Mouse (Mus musculus) hindbrain, embryonic 10.5 days (tissue): Measurements from ENCODE around the gene Misp. TPM values are rescaled to one million over a fixed set of nuclear protein-coding genes. Genes with fewer than 3 reads are reported as not detected.

Experiments used
- DNase-seq: peaks from one replicate; pipeline ENCODE4 v3.0.0-alpha.2; 2017; ENCODE audit warnings: low spot score
- H3K27ac ChIP-seq: fragments of 300-500 bp; sonication (generic); 2 replicates; pipeline ENCODE4 v1.5.1; 2016; ENCODE audit warnings: mild to moderate bottlenecking, moderate library complexity
- H3K27me3 ChIP-seq: fragments of 300-500 bp; sonication (generic); 2 replicates; pipeline ENCODE4 v1.6.1; 2016; ENCODE audit warnings: mild to moderate bottlenecking; ENCODE audit not compliant: poor library complexity, insufficient read depth, severe bottlenecking
- H3K36me3 ChIP-seq: fragments of 300-500 bp; sonication (generic); 2 replicates; pipeline ENCODE4 v1.6.1; 2016; ENCODE audit warnings: mild to moderate bottlenecking, moderate library complexity
- H3K4me1 ChIP-seq: fragments of 300-500 bp; sonication (generic); replicated peaks from 2 replicates; pipeline ENCODE4 v1.6.1; 2016; ENCODE audit warnings: mild to moderate bottlenecking
- H3K4me3 ChIP-seq: fragments of 300-500 bp; sonication (generic); 2 replicates; pipeline ENCODE4 v1.5.1; 2016; ENCODE audit warnings: mild to moderate bottlenecking, moderate library complexity
- H3K9me3 ChIP-seq: fragments of 300-500 bp; sonication (generic); 2 replicates; pipeline ENCODE4 v1.6.1; 2016; ENCODE audit warnings: mild to moderate bottlenecking, moderate library complexity
- WGBS: fragments of 180-500 bp; shearing (Covaris S2); methylation state at CpG from one replicate; pipeline ENCODE4 v1.1.7; 2016; 5-methylcytosine and 5-hydroxymethylcytosine counted together
- polyA plus RNA-seq: library from polyadenylated mRNA; unstranded; fragments of >200 nt; fragmentation: Nextera tagmentation; extraction: Ambion mirVana; gene quantifications from 2 replicates; pipeline ENCODE4 v1.2.1, GENCODE M21; 2016

Gene Misp
- polyA plus RNA-seq, 1 experiment from 2014 or later, result 1.0 TPM

GRCm38 (mm10) chr10:79783920-79784800 is 36.6 kb upstream of the Misp start:
- peaks cover 25% of the 10 kb centered on the region for H3K4me1 ChIP-seq
- no peaks in the 10 kb centered on the region for H3K36me3 ChIP-seq
- 36% methylated on average over 27 of the region's 27 CpGs for WGBS
- DNase-seq, result no peak
- peaks cover 56% of the 10 kb centered on the region for H3K27me3 ChIP-seq
- no peak overlapping the region for H3K4me3 ChIP-seq
- 0 out of 2 replicates have a peak overlapping the region, but pooled peaks have one; percentile 14 for H3K27ac ChIP-seq
- no peaks in the 10 kb centered on the region for H3K9me3 ChIP-seq

DNA sequence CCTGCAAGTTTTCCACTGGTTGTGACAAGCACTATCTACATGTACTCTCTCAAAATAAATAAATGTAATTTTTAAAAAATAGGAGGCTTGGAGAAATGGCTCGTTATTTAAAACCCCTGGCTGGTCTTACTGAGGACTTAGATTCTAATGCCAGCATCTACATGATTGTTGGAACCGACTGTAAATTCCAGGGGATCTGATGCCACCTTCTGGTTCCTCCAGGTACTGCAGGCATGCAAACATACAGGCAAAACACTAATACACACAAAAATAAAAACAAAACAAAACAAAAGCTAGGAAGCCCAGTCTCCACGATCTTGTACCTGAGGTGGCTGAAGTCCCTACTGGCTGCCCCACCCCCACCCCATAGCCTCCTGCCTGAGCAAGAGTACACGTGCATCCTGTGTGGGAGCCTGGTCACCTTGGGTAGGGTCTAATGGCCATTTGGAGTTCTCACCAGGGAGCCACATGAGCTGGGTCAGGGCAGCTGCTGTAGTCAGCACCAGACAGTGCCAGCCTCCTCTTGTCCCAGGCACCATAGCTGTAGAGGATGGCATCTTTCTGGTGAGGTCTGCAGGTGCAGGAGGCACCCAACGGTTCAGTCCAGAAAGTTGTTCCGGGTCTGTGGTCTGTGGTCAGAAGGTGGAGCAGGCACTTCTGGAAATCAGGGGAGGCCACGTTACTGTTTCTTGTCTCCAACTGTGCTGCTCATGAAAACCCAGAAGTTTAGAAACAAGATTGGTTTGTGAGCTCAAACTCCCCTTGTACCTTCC is 32.2 kb upstream of the Misp start:
- H3K36me3 ChIP-seq, result no peaks in the 10 kb centered on the region
- DNase-seq, result peak; percentile 81
- no peaks in the 10 kb centered on the region for H3K9me3 ChIP-seq
- H3K27me3 ChIP-seq, result peaks cover 15% of the 10 kb centered on the region
- no peak overlapping the region for H3K4me3 ChIP-seq
- H3K4me1 ChIP-seq, result peaks cover 17% of the 10 kb centered on the region
- 39% methylated on average over 7 of the region's 7 CpGs for WGBS
- H3K27ac ChIP-seq, result no peak overlapping the region

- Histone ChIP-seq H3K4me3 (no peak overlapping the region), H3K27me3 (peaks cover 7% of the 10 kb centered on the region), H3K4me1 (peaks cover 21% of the 10 kb centered on the region), H3K36me3 (no peaks in the 10 kb centered on the region), H3K9me3 (no peaks in the 10 kb centered on the region), H3K27ac (no peak overlapping the region)
- WGBS, result 70% methylated on average over 2 of the region's 2 CpGs
- no peak for DNase-seq
These were observed 31.2 kb upstream of the Misp start for GRCm38 (mm10) chr10:79789581-79789980.

DNA sequence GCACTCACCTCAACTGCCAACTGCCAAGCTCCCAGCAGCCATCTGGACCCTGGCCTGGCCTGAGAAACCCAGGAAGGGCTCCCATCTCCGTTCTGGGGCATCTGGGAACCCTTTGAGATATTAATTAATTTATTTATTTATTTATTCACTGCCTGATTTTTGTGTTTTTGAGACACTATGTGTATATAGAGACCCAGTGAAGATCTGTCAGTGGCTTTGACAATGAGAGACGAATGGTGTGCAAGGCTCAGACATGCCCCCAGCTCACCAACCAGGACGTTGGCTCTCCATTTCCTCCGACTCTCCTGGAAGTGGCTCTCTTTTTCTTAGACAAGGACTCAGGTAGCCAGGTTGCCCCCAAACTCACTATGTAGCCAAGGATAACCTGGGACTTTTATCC is 29.9 kb upstream of the Misp start, which contains the start of gene Prss57:
Gene Prss57, minus strand, starts transcription at position 101 of the 400 bp plus-strand sequence.
- H3K27ac ChIP-seq, result no peak within 1 kb of the TSS
- peaks cover 3% of the 10 kb centered on the region for H3K36me3 ChIP-seq
- 87% methylated on average over 4 of the region's 4 CpGs for WGBS
- DNase-seq, result no peak
- no peaks in the 10 kb centered on the region; the same call in 1 of the 2 replicates for H3K27me3 ChIP-seq
- no peaks in the 10 kb centered on the region for H3K9me3 ChIP-seq
- H3K4me1 ChIP-seq, result peaks cover 30% of the 10 kb centered on the region
- H3K4me3 ChIP-seq, result no peak within 1 kb of the TSS

GRCm38 (mm10) chr10:79792339-79793040 is 28.3 kb upstream of the Misp start:
- H3K9me3 ChIP-seq, result no peaks in the 10 kb centered on the region
- peak overlapping the region; percentile 99; the same call in 1 of the 2 replicates for H3K27ac ChIP-seq
- peaks cover 38% of the 10 kb centered on the region for H3K4me1 ChIP-seq
- no peaks in the 10 kb centered on the region; the same call in 1 of the 2 replicates for H3K27me3 ChIP-seq
- WGBS, result 80% methylated on average over 5 of the region's 5 CpGs
- peaks cover 6% of the 10 kb centered on the region for H3K36me3 ChIP-seq
- peak overlapping the region; percentile 96; the same call in 1 of the 2 replicates for H3K4me3 ChIP-seq
- DNase-seq, result no peak

- peaks cover 44% of the 10 kb centered on the region for H3K4me1 ChIP-seq
- no peaks in the 10 kb centered on the region for H3K27me3 ChIP-seq
- WGBS, result 5% methylated on average over 51 of the region's 51 CpGs
- no peaks in the 10 kb centered on the region for H3K9me3 ChIP-seq
- H3K27ac ChIP-seq, result peak within 1 kb of the TSS; percentile 99
- peaks cover 7% of the 10 kb centered on the region for H3K36me3 ChIP-seq
- H3K4me3 ChIP-seq, result peak within 1 kb of the TSS; percentile 96
- DNase-seq, result peak; percentile 82
These were observed 27.6 kb upstream of the Misp start, which contains the start of gene Palm for GRCm38 (mm10) chr10:79793051-79793737. TSS of gene Palm (plus strand) at chr10:79793572.

DNA sequence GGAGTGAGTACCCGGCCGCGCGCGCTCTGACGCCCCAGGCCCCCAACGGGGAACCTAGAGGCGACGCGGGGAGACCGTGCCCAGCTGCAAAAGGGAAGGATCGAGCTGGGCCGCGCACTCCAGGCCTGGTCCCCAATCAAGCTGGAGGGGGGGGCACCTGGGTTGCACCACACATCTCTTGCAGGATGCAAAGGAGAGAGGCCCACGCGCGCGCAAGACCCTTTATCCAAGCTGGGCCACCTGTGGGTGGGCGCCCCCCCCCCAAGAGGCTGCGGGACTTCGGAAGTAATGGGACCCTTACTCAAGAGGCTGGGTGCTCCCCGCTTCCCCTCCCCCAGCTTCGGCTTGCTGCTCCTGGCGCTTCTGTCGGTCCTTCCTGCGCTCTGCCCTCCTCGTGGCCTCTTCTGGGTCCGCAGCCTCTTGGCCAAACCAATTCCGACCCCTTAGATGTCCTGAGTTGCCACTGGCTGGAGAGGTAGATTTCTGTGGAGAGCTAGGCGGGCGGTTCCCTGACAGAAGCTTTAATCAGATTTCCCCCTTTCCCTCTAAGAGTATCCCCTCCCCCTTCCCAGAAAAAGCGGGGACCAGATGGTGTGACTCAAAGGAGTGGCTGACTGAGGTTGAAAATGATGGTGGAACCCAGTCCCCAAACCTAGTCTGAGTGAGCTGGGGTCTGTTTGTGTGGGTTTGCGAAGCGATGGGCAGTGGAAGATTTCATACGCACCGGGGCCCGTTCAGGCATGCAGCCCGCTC is 26.9 kb upstream of the Misp start:
- Histone ChIP-seq H3K9me3 (no peaks in the 10 kb centered on the region), H3K4me3 (peak overlapping the region; percentile 96), H3K27ac (peak overlapping the region; percentile 99), H3K4me1 (peaks cover 48% of the 10 kb centered on the region), H3K36me3 (peaks cover 10% of the 10 kb centered on the region), H3K27me3 (no peaks in the 10 kb centered on the region)
- peak; percentile 69 for DNase-seq
- WGBS, result 3% methylated on average over 38 of the region's 38 CpGs

DNA sequence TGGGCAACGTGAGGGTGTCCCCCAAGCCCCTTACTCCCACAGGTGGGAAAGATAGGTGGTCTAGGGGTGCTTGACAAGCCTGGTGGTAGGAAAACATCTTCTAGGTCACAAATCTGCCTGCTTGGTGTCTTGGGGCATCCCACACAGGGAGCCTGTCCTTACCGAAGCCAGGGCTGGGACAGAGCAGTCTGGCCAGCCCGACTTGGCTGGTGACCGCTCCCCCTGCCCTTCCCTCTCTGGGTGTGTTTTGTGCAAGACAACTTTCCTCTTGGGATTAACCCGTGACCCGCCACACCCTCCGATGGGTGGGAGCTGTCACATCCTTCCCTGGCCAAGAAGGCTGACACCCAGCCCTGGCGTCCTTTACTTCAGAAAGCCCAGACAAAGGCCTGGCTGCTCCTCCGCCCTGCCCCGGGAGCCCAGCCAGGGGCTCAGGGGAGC is 26.3 kb upstream of the Misp start:
- no peaks in the 10 kb centered on the region for H3K9me3 ChIP-seq
- peaks cover 13% of the 10 kb centered on the region for H3K36me3 ChIP-seq
- DNase-seq, result peak; percentile 56
- peak overlapping the region; percentile 99 for H3K27ac ChIP-seq
- WGBS, result 6% methylated on average over 10 of the region's 10 CpGs
- H3K4me1 ChIP-seq, result peaks cover 48% of the 10 kb centered on the region
- H3K27me3 ChIP-seq, result no peaks in the 10 kb centered on the region
- H3K4me3 ChIP-seq, result peak overlapping the region; percentile 96

GRCm38 (mm10) chr10:79795905-79796304 is 24.9 kb upstream of the Misp start:
- Histone ChIP-seq H3K27ac (no peak overlapping the region), H3K4me3 (0 out of 2 replicates have a peak overlapping the region, but pooled peaks have one; percentile 9), H3K36me3 (peaks cover 26% of the 10 kb centered on the region), H3K4me1 (peaks cover 48% of the 10 kb centered on the region), H3K27me3 (no peaks in the 10 kb centered on the region), H3K9me3 (no peaks in the 10 kb centered on the region)
- 98% methylated on average over 3 of the region's 3 CpGs for WGBS
- no peak for DNase-seq

- Histone ChIP-seq H3K27ac (peak overlapping the region; percentile 10; the same call in 1 of the 2 replicates), H3K4me1 (peaks cover 62% of the 10 kb centered on the region)
- no peak for DNase-seq
These were observed 23.5 kb upstream of the Misp start for GRCm38 (mm10) chr10:79797326-79797725.

GRCm38 (mm10) chr10:79798289-79798928 is 22.4 kb upstream of the Misp start:
- H3K27ac ChIP-seq, result 0 out of 2 replicates have a peak overlapping the region, but pooled peaks have one; percentile 4
- no peaks in the 10 kb centered on the region for H3K9me3 ChIP-seq
- peaks cover 68% of the 10 kb centered on the region for H3K4me1 ChIP-seq
- H3K36me3 ChIP-seq, result peaks cover 28% of the 10 kb centered on the region
- 89% methylated on average over 12 of the region's 12 CpGs for WGBS
- no peaks in the 10 kb centered on the region for H3K27me3 ChIP-seq
- DNase-seq, result no peak
- H3K4me3 ChIP-seq, result no peak overlapping the region; the same call in 1 of the 2 replicates

More at GRCm38 (mm10) chr10:79797326-79797725, 23.5 kb upstream of the Misp start:
- Histone ChIP-seq H3K36me3 (peaks cover 28% of the 10 kb centered on the region), H3K27me3 (no peaks in the 10 kb centered on the region), H3K4me3 (0 out of 2 replicates have a peak overlapping the region, but pooled peaks have one; percentile 12), H3K9me3 (no peaks in the 10 kb centered on the region)
- 49% methylated on average over 15 of the region's 15 CpGs for WGBS
